Mouse (Mus musculus): Measurements from ENCODE around the gene Olfr213. TPM values are rescaled to one million over a fixed set of nuclear protein-coding genes. Genes with fewer than 3 reads are reported as not detected.

Olfr213 gene
- not detected in 2 replicates for polyA plus RNA-seq (2021; fragmentation: Nextera tagmentation)
- long read RNA-seq, experiment 1: 0 reads
- long read RNA-seq, experiment 2: 0 reads

GRCm38 (mm10) chr6:116538156-116538555, at the start of gene Olfr213:
TSS of gene Olfr213 (plus strand) at chr6:116538456.

GRCm38 (mm10) chr6:116488791-116489190, 49.5 kb upstream of the Olfr213 start, which contains the start of gene Olfr211:
TSS of gene Olfr211 (plus strand) at chr6:116489091.

GRCm38 (mm10) chr6:116506302-116507003, 31.8 kb upstream of the Olfr213 start, which contains the start of gene Olfr212:
TSS of gene Olfr212 (plus strand) at chr6:116506516.

GRCm38 (mm10) chr6:116550841-116551240, 12.6 kb downstream of the Olfr213 start, which contains the start of gene Gm5580:
TSS of gene Gm5580 (plus strand) at chr6:116551141.

GRCm38 (mm10) chr6:116553935-116554334, 15.7 kb downstream of the Olfr213 start, which contains the start of gene Olfr214:
TSS of gene Olfr214 (plus strand) at chr6:116554235.

DNA sequence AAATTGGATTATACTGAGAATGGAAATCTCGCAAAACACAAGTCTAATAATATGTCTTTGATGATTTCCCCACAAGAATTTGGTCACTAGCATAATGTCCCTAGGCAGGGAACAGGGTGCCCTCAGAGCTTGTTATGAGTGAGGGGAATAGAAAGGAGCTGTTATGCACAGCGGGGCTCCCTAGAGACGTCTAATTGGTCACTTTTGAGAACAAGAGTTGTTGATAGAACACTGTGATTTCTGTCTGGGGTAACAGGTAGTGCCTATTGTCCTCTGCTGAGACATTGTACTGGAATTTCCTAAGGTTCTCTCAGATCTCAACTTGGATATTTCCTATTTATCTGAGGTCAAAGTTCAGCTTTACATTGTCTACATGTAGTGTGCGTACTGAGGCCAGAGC, 45.8 kb downstream of the Olfr213 start, which contains the start of gene Olfr215:
Olfr215 (minus strand) TSS at position 101 of the 400 bp plus-strand sequence.

Other genes with a start within 250 kb of the Olfr213 start
- gene March8, start 200.4 kb upstream of the Olfr213 start, polyA plus RNA-seq (2021; fragmentation: Nextera tagmentation): 16.6 and 18.8 TPM in 2 replicates
- 0.67 and 0.70 TPM in 2 replicates for gene Alox5, start 77.3 kb upstream of the Olfr213 start, polyA plus RNA-seq (2021; fragmentation: Nextera tagmentation)
- gene Olfr211, start 49.4 kb upstream of the Olfr213 start, polyA plus RNA-seq (2021; fragmentation: Nextera tagmentation): not detected in 2 replicates
- gene Olfr212, start 31.9 kb upstream of the Olfr213 start, polyA plus RNA-seq (2021; fragmentation: Nextera tagmentation): not detected in 2 replicates
- 0.51 and 0.60 TPM in 2 replicates for gene Gm5580, start 12.7 kb downstream of the Olfr213 start, polyA plus RNA-seq (2021; fragmentation: Nextera tagmentation)
- gene Olfr214, start 15.8 kb downstream of the Olfr213 start, polyA plus RNA-seq (2021; fragmentation: Nextera tagmentation): not detected in 2 replicates
- gene Olfr215, start 45.7 kb downstream of the Olfr213 start, polyA plus RNA-seq (2021; fragmentation: Nextera tagmentation): not detected in 2 replicates
- 20.9 and 22.3 TPM in 2 replicates for gene Zfp422, start 90.5 kb downstream of the Olfr213 start, polyA plus RNA-seq (2021; fragmentation: Nextera tagmentation)
- 0.64 and 1.1 TPM in 2 replicates for gene Depp1, start 112.2 kb downstream of the Olfr213 start, polyA plus RNA-seq (2021; fragmentation: Nextera tagmentation)
- gene Rassf4, start 135.5 kb downstream of the Olfr213 start, polyA plus RNA-seq (2021; fragmentation: Nextera tagmentation): 4.7 and 5.8 TPM in 2 replicates
- gene Tmem72, start 178.5 kb downstream of the Olfr213 start, polyA plus RNA-seq (2021; fragmentation: Nextera tagmentation): 0.19 and 7.9 TPM in 2 replicates